Mouse (Mus musculus) forebrain, postnatal 0 days (tissue): ENCODE measurements around the gene Methig1. TPM values are rescaled to one million over a fixed set of nuclear protein-coding genes. Genes with fewer than 3 reads are reported as not detected.
"Not testable (repeated sequence)": the region's sequence is repeated elsewhere in the genome, so short reads cannot be mapped to it uniquely, and the experiment has no call there.

Source experiments
- ATAC-seq: fragments of 200-750 bp; cut with Nextera tagmentation; 2 replicates; pipeline ENCODE4 v1.8.0; 2017; ENCODE audit warnings: mild to moderate bottlenecking, moderate library complexity
- DNase-seq: peaks from one replicate; pipeline ENCODE4 v3.0.0-alpha.2; 2015
- H3K27ac ChIP-seq: fragments of 300-500 bp; sonication (generic); 2 replicates; pipeline ENCODE4 v1.5.1; 2014; ENCODE audit warnings: low read depth, mild to moderate bottlenecking, antibody characterized with exemption, low read length, moderate library complexity, mixed read lengths
- H3K27me3 ChIP-seq: fragments of 300-500 bp; sonication (generic); 2 replicates; pipeline ENCODE4 v1.6.1; 2014; ENCODE audit warnings: mild to moderate bottlenecking, low read length, mixed read lengths; ENCODE audit not compliant: insufficient read depth
- H3K36me3 ChIP-seq: fragments of 300-500 bp; sonication (generic); 2 replicates; pipeline ENCODE4 v1.6.1; 2014; ENCODE audit warnings: mild to moderate bottlenecking, moderate library complexity; ENCODE audit not compliant: insufficient read depth
- H3K4me1 ChIP-seq: fragments of 300-500 bp; sonication (generic); 2 replicates; pipeline ENCODE4 v1.6.1; 2014; ENCODE audit warnings: antibody characterized with exemption; ENCODE audit not compliant: insufficient read depth
- H3K4me2 ChIP-seq: fragments of 300-500 bp; sonication (generic); 2 replicates; pipeline ENCODE4 v1.6.1; 2014; ENCODE audit warnings: low read depth, mild to moderate bottlenecking, moderate library complexity
- H3K4me3 ChIP-seq: fragments of 300-500 bp; sonication (generic); 2 replicates; pipeline ENCODE4 v1.5.1; 2014; ENCODE audit warnings: low read depth, low read length, mixed read lengths
- H3K9ac ChIP-seq: fragments of 300-500 bp; sonication (generic); 2 replicates; pipeline ENCODE4 v1.6.1; 2014; ENCODE audit warnings: mild to moderate bottlenecking
- H3K9me3 ChIP-seq: fragments of 300-500 bp; sonication (generic); 2 replicates; pipeline ENCODE4 v1.6.1; 2016; ENCODE audit warnings: low read length
- CTCF ChIP-seq: sonication (generic); IDR thresholded peaks from 2 replicates; pipeline ENCODE4 v1.5.1; 2016; ENCODE audit warnings: antibody characterized with exemption, control low read depth, low read depth
- WGBS: fragments of 180-500 bp; shearing (Covaris S2); extraction: QIAGEN DNeasy Blood & Tissue Kit; methylation state at CpG from one replicate; pipeline ENCODE4 v1.1.7; 2014; 5-methylcytosine and 5-hydroxymethylcytosine counted together
- polyA plus RNA-seq: library from polyadenylated mRNA; unstranded; fragments of >200 nt; fragmentation: Nextera tagmentation; extraction: Ambion mirVana; gene quantifications from 2 replicates; pipeline ENCODE4 v1.2.1, GENCODE M21; 2015
- total RNA-seq: library from RNA; depleted of rRNA; stranded (reverse); fragments of >200 nt; gene quantifications from 2 replicates; pipeline ENCODE4 v1.2.3, GENCODE M21; 2014

Methig1 gene
- total and polyA plus RNA-seq, 2 experiments from 2014 or later = not detected

GRCm38 (mm10) chr15:100346761-100347160, 6.2 kb upstream of the Methig1 start:
- Histone ChIP-seq H3K9me3 (no peaks in the 10 kb centered on the region), H3K4me2 (no peak overlapping the region), H3K4me1 (no peaks in the 10 kb centered on the region), H3K27ac (no peak overlapping the region), H3K4me3 (no peak overlapping the region), H3K9ac (no peak overlapping the region), H3K27me3 (no peaks in the 10 kb centered on the region), H3K36me3 (no peaks in the 10 kb centered on the region)
- 43% methylated on average over 14 of the region's 14 CpGs for WGBS
- DNase-seq (no peak), ATAC-seq (no peak)
- no peak for TF ChIP-seq CTCF

DNA sequence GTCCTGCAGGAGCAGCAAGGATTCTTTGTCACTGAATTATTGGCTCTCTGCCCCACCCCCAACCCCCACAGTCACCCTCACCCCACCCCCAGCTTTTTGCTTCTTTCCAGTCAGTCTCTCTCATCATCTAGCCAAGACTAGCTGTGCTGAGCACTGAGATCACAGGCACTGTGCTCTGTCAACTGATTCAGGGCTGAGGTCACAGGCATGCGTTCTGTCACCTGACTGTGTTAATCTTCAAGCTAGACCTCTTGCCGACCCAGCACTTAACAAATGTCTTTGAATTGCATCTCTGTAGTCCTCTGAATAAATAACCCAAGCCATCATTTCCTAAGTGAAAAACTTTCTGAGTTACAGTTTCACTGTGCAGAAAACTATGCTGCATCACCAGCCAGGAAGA, 3.5 kb upstream of the Methig1 start:
- Histone ChIP-seq H3K36me3 (no peaks in the 10 kb centered on the region), H3K9ac (no peak overlapping the region), H3K4me2 (no peak overlapping the region), H3K9me3 (no peaks in the 10 kb centered on the region), H3K4me1 (no peaks in the 10 kb centered on the region), H3K4me3 (no peak overlapping the region), H3K27me3 (no peaks in the 10 kb centered on the region), H3K27ac (no peak overlapping the region)
- TF ChIP-seq CTCF = no peak
- WGBS = 55% methylated on average over 2 of the region's 2 CpGs
- DNase-seq (no peak), ATAC-seq (no peak)

- Histone ChIP-seq H3K9me3 (no peaks in the 10 kb centered on the region), H3K27me3 (no peaks in the 10 kb centered on the region), H3K27ac (no peak overlapping the region), H3K36me3 (no peaks in the 10 kb centered on the region), H3K9ac (no peak overlapping the region), H3K4me2 (no peak overlapping the region), H3K4me1 (no peaks in the 10 kb centered on the region), H3K4me3 (no peak overlapping the region)
- WGBS = 79% methylated on average over 6 of the region's 6 CpGs
- DNase-seq = no peak
- no peak for TF ChIP-seq CTCF
- ATAC-seq = no peak
Measured at GRCm38 (mm10) chr15:100351501-100352060, 1.4 kb upstream of the Methig1 start.

DNA sequence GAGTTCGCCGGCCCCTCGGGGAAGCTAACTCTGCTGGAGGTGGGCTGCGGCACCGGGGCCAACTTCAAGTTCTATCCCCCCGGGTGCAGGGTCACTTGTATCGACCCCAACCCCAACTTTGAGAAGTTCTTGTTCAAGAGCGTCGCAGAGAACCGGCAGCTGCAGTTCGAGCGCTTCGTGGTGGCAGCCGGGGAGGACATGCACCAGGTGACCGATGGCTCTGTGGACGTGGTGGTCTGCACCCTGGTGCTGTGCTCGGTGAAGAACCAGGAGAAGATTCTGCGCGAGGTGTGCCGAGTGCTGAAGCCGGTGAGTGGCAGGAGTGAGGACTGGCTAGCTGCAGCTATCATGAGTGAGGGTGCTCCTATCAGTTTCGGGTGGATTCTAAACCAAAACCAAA, 450 bp downstream of the Methig1 start:
- H3K27ac ChIP-seq, H3K4me2 ChIP-seq, H3K27me3 ChIP-seq, ATAC-seq, DNase-seq, H3K9me3 ChIP-seq, H3K4me3 ChIP-seq, H3K4me1 ChIP-seq, H3K9ac ChIP-seq, H3K36me3 ChIP-seq: not testable (repeated sequence)
- 96% methylated on average over 17 of the region's 22 CpGs for WGBS

DNA sequence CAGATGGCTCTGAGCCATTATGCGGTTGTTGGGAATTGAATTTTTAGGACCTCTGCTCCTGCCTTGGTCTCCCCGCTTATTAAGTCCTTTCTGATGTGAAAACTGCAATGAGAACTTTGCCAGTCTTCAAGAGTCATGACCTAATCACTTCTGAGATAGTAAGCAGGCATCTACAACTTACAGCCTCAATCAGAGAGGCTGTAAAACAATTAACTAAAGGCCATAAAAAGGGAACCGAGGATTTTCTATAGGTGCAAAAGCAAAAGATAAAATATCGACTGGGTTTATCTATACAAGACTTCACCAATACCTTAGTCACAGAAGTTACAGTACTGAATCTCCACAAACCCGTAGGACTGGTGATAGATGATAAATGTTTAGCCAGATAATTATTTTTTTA, 2.9 kb downstream of the Methig1 start:
- H3K4me2 ChIP-seq = no peak overlapping the region
- no peaks in the 10 kb centered on the region for H3K9me3 ChIP-seq
- no peaks in the 10 kb centered on the region for H3K36me3 ChIP-seq
- no peak overlapping the region for H3K4me3 ChIP-seq
- no peaks in the 10 kb centered on the region for H3K27me3 ChIP-seq
- TF ChIP-seq CTCF = no peak
- ATAC-seq = no peak
- WGBS = 94% methylated on average over 5 of the region's 5 CpGs
- H3K27ac ChIP-seq = no peak overlapping the region
- no peak overlapping the region for H3K9ac ChIP-seq
- no peak for DNase-seq
- no peaks in the 10 kb centered on the region for H3K4me1 ChIP-seq

DNA sequence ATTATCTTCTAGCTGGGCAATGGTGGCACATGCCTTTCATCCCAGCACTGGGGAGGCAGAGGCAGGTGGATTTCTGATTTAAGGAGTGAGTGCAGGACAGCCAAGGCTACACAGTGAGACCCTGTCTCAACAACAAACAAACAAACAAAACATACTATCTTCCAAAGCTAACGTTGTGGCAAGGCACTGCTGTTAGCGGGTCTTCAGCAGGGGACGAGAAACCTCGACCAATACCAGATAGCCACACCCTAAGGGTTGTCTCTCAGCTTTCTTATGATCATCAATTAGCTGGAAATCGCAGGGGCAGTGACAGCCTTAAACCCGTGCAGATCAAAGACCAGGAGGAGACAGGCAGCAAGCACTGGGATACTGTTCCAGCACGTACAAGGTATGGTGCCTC, 11.3 kb downstream of the Methig1 start, which contains the start of gene Higd1c:
Gene Higd1c, plus strand, starts transcription at position 301 of the 400 bp plus-strand sequence.
- H3K4me2 ChIP-seq = no peak within 1 kb of the TSS
- no peak within 1 kb of the TSS for H3K9ac ChIP-seq
- no peak within 1 kb of the TSS for H3K4me3 ChIP-seq
- H3K27me3 ChIP-seq = no peaks in the 10 kb centered on the region
- no peaks in the 10 kb centered on the region for H3K36me3 ChIP-seq
- H3K4me1 ChIP-seq = no peaks in the 10 kb centered on the region
- ATAC-seq = no peak
- no peak within 1 kb of the TSS for H3K27ac ChIP-seq
- no peak for DNase-seq
- TF ChIP-seq CTCF = no peak
- H3K9me3 ChIP-seq = no peaks in the 10 kb centered on the region
- WGBS = 74% methylated on average over 7 of the region's 7 CpGs

GRCm38 (mm10) chr15:100365967-100366366, 13.0 kb downstream of the Methig1 start:
- DNase-seq, H3K27ac ChIP-seq, H3K36me3 ChIP-seq, H3K4me2 ChIP-seq, H3K4me3 ChIP-seq, ATAC-seq, H3K27me3 ChIP-seq, H3K9me3 ChIP-seq, H3K4me1 ChIP-seq, H3K9ac ChIP-seq: not testable (repeated sequence)
- 49% methylated on average over 9 of the region's 9 CpGs for WGBS

- Histone ChIP-seq H3K36me3 (no peaks in the 10 kb centered on the region), H3K4me3 (no peak overlapping the region), H3K4me2 (no peak overlapping the region), H3K4me1 (no peaks in the 10 kb centered on the region), H3K27me3 (no peaks in the 10 kb centered on the region), H3K9ac (no peak overlapping the region), H3K9me3 (no peaks in the 10 kb centered on the region), H3K27ac (no peak overlapping the region)
- TF ChIP-seq CTCF = no peak
- ATAC-seq (no peak), DNase-seq (no peak)
- 82% methylated on average over 7 of the region's 7 CpGs for WGBS
Measured at GRCm38 (mm10) chr15:100367119-100367518, 14.2 kb downstream of the Methig1 start.
